In the genomic region with DNA sequence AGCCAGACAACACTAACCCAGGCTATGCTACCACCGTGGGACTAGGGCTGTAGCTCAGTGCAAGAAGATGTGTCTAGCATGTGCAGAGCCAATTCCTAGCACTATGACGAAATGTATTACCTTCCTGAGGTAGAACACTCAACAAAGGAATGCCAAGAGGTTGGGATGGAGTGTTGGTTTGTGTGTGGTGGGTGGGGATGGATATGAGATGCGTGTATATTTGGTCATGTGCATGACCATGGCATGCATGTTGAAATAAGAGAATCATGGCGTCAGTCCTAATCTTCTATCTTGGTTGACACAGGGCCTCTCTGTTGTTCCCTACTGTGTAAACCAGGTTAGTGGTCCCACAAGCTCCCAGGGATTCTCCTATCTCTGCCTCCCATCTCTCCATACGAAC, we compare ENCODE assay signal across 13 mouse cellular contexts.
"Had no signal": no experiment of that assay in that cellular context is flagged by ENCODE, and none has a peak within 500 bp of the region (broad histone marks: within the 10 kb centered on the region; RNA-seq: fewer than 3 reads in every experiment).

No protein-coding gene starts in this region.

- H3K4me1 ChIP-seq: liver, embryonic 12.5 days; liver, embryonic 15.5 days had no signal

- H3K9ac ChIP-seq: limb, embryonic 13.5 days; liver, embryonic 12.5 days; liver, embryonic 15.5 days had no signal

- H3K27ac ChIP-seq: kidney, postnatal 0 days; layer of hippocampus, adult 2 months; limb, embryonic 10.5 days; limb, embryonic 13.5 days; liver, embryonic 12.5 days; liver, embryonic 15.5 days had no signal

- H3K4me2 ChIP-seq: limb, embryonic 13.5 days; liver, embryonic 12.5 days; liver, embryonic 15.5 days; midbrain, embryonic 11.5 days had no signal

- DNase-seq: kidney, postnatal 25 days; layer of hippocampus, adult 9-11 months; liver; midbrain, embryonic 14.5 days; thymus, adult 18-20 months; thymus, postnatal 36 days had no signal

- H3K36me3 ChIP-seq: limb, embryonic 10.5 days; limb, embryonic 13.5 days; liver, embryonic 12.5 days; liver, embryonic 15.5 days had no signal

- H3K4me3 ChIP-seq: layer of hippocampus, adult 2 months; limb, embryonic 10.5 days; limb, embryonic 13.5 days; liver, embryonic 12.5 days; liver, embryonic 15.5 days had no signal

- H3K9me3 ChIP-seq: limb, embryonic 10.5 days; limb, embryonic 13.5 days; liver, embryonic 12.5 days; liver, embryonic 15.5 days had no signal

- H3K27me3 ChIP-seq: limb, embryonic 13.5 days; liver, embryonic 12.5 days; liver, embryonic 15.5 days had no signal

- ATAC-seq: liver, embryonic 12.5 days had no signal
